Mouse (Mus musculus) ES-Bruce4 (cell line): ENCODE measurements around the gene Yipf1. TPM values are rescaled to one million over a fixed set of nuclear protein-coding genes. Genes with fewer than 3 reads are reported as not detected.
"Not testable (repeated sequence)": the region's sequence is repeated elsewhere in the genome, so short reads cannot be mapped to it uniquely, and the experiment has no call there.

Experiments
- H3K27ac ChIP-seq: 2 replicates; pipeline ENCODE4 v1.5.1; 2012; ENCODE audit warnings: low read length, inconsistent platforms; ENCODE audit not compliant: insufficient read depth
- H3K27me3 ChIP-seq: 2 replicates; pipeline ENCODE4 v1.6.1; 2012; ENCODE audit warnings: mild to moderate bottlenecking, low read length, inconsistent platforms; ENCODE audit not compliant: control insufficient read depth, poor library complexity, insufficient read depth, severe bottlenecking
- H3K36me3 ChIP-seq: 2 replicates; pipeline ENCODE4 v1.6.1; 2012; ENCODE audit warnings: inconsistent platforms, mild to moderate bottlenecking, low read length, moderate library complexity; ENCODE audit not compliant: control insufficient read depth, poor library complexity, insufficient read depth, severe bottlenecking
- H3K4me1 ChIP-seq: one replicate; pipeline ENCODE4 v1.8.1; 2011; ENCODE audit warnings: low read length; ENCODE audit not compliant: control insufficient read depth, insufficient read depth
- H3K4me3 ChIP-seq: 2 replicates; pipeline ENCODE4 v1.5.1; 2011; ENCODE audit warnings: low read depth, mild to moderate bottlenecking, low read length
- H3K9ac ChIP-seq: 2 replicates; pipeline ENCODE4 v1.6.1; 2012; ENCODE audit warnings: low read depth, mild to moderate bottlenecking, inconsistent platforms; ENCODE audit not compliant: poor library complexity, severe bottlenecking
- H3K9me3 ChIP-seq: replicated peaks from 2 replicates; pipeline ENCODE4 v1.6.1; 2012; ENCODE audit warnings: mild to moderate bottlenecking, low read length, inconsistent platforms; ENCODE audit not compliant: control insufficient read depth, poor library complexity, insufficient read depth, severe bottlenecking
- CTCF ChIP-seq: IDR thresholded peaks from one replicate; pipeline ENCODE4 v1.8.1; 2011; ENCODE audit warnings: low read depth, low read length
- EP300 ChIP-seq: IDR thresholded peaks from 2 replicates; pipeline ENCODE4 v1.6.1; 2011; ENCODE audit warnings: low read depth, low read length; ENCODE audit not compliant: insufficient read depth
- POLR2A ChIP-seq: IDR thresholded peaks from one replicate; pipeline ENCODE4 v1.8.1; 2011; ENCODE audit warnings: low read length; ENCODE audit not compliant: insufficient read depth
- polyA plus RNA-seq: library from polyadenylated mRNA; stranded (reverse); fragments of >200 nt; gene quantifications from 2 replicates; pipeline ENCODE4 v1.2.4, GENCODE M21; 2011; ENCODE audit warnings: low read depth; ENCODE audit not compliant: missing spikeins, insufficient read depth, insufficient read length

Gene Yipf1
- polyA plus RNA-seq, 1 experiment: 26.6 TPM

- TF ChIP-seq EP300 (no peak), POLR2A (no peak), CTCF (no peak)
- Histone ChIP-seq H3K4me1 (no peaks in the 10 kb centered on the region), H3K36me3 (no peaks in the 10 kb centered on the region), H3K4me3 (no peak overlapping the region), H3K9me3 (no peaks in the 10 kb centered on the region), H3K9ac (no peak overlapping the region), H3K27me3 (no peaks in the 10 kb centered on the region), H3K27ac (no peak overlapping the region)
Observed at GRCm38 (mm10) chr4:107348529-107349310, 34.6 kb downstream of the Yipf1 start.

GRCm38 (mm10) chr4:107349311-107350008 is 35.3 kb downstream of the Yipf1 start:
- Histone ChIP-seq H3K4me1 (no peaks in the 10 kb centered on the region), H3K27ac (no peak overlapping the region), H3K4me3 (no peak overlapping the region), H3K27me3 (no peaks in the 10 kb centered on the region), H3K9me3 (no peaks in the 10 kb centered on the region), H3K9ac (no peak overlapping the region), H3K36me3 (no peaks in the 10 kb centered on the region)
- no peak for TF ChIP-seq POLR2A

- Histone ChIP-seq H3K36me3 (no peaks in the 10 kb centered on the region), H3K27ac (no peak overlapping the region), H3K27me3 (no peaks in the 10 kb centered on the region), H3K9me3 (no peaks in the 10 kb centered on the region), H3K4me1 (no peaks in the 10 kb centered on the region), H3K4me3 (no peak overlapping the region), H3K9ac (no peak overlapping the region)
- TF ChIP-seq EP300 (no peak), CTCF (no peak), POLR2A (no peak)
Observed at GRCm38 (mm10) chr4:107351368-107351767, 37.2 kb downstream of the Yipf1 start.

- Histone ChIP-seq H3K9ac (no peak overlapping the region), H3K27ac (no peak overlapping the region), H3K36me3 (no peaks in the 10 kb centered on the region), H3K9me3 (no peaks in the 10 kb centered on the region), H3K4me1 (no peaks in the 10 kb centered on the region), H3K27me3 (no peaks in the 10 kb centered on the region), H3K4me3 (no peak overlapping the region)
- TF ChIP-seq POLR2A: no peak
- no peak for TF ChIP-seq EP300
- no peak for TF ChIP-seq CTCF
Observed at GRCm38 (mm10) chr4:107353612-107354011, 39.4 kb downstream of the Yipf1 start.

GRCm38 (mm10) chr4:107354126-107354525 is 40.0 kb downstream of the Yipf1 start:
- Histone ChIP-seq H3K9ac (no peak overlapping the region), H3K4me1 (no peaks in the 10 kb centered on the region), H3K9me3 (no peaks in the 10 kb centered on the region), H3K27me3 (no peaks in the 10 kb centered on the region), H3K27ac (no peak overlapping the region), H3K4me3 (no peak overlapping the region), H3K36me3 (no peaks in the 10 kb centered on the region)
- TF ChIP-seq POLR2A (no peak), EP300 (no peak), CTCF (no peak)

GRCm38 (mm10) chr4:107354543-107354942 is 40.4 kb downstream of the Yipf1 start:
- H3K36me3 ChIP-seq: no peaks in the 10 kb centered on the region
- TF ChIP-seq CTCF: no peak
- no peak for TF ChIP-seq POLR2A
- no peak for TF ChIP-seq EP300
- no peaks in the 10 kb centered on the region for H3K27me3 ChIP-seq
- no peak overlapping the region for H3K27ac ChIP-seq
- H3K4me1 ChIP-seq: no peaks in the 10 kb centered on the region
- H3K9me3 ChIP-seq: no peaks in the 10 kb centered on the region
- H3K4me3 ChIP-seq: no peak overlapping the region
- H3K9ac ChIP-seq: no peak overlapping the region

GRCm38 (mm10) chr4:107357172-107357571 is 43.0 kb downstream of the Yipf1 start:
- H3K27me3 ChIP-seq, H3K9ac ChIP-seq, H3K9me3 ChIP-seq, H3K4me1 ChIP-seq, H3K36me3 ChIP-seq, H3K4me3 ChIP-seq, H3K27ac ChIP-seq: not testable (repeated sequence)
